In the genomic region with DNA sequence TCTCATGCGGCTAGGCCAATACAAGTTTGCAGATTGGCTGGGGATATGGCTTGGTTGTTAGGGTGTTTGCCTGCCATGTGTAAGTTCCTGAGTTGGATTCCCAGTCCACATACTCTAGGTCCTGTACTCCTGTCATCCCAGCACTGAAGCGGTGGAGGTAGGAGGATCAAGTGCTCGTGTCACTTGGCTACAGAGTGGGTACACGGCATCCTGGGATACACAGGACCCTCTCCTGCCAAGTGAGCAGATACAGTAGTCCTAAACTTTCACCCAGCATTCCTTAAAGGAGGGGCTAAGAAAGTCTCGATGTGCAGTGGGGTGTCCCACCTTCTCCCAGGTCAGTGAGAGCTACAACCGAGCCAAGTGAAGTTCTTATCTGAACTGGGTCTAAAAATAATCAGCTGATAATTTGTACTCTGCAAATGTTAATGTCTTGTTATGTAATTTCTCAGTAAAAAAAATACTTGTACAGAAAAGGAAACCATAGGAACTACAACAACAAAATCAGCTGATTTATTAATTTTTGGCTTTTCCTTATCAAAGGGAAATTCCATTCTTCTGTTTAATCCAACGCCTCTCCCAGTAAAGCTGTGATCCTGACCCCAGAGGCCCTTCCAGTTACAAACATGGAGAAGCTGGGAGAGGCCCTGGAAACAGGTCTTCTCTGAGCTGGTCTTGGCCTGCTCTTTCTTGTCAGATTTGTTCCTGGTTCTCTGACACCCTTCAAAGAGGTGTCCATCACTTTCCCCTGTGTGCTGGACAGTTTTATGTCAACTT, we compare ENCODE assay signal across 13 mouse cellular contexts. TPM values are rescaled to one million over a fixed set of nuclear protein-coding genes. Genes with fewer than 3 reads are reported as not detected.
A peak's percentile ranks its signal among the peaks of the same experiment; 100 is the strongest.
DNase-seq lines count a peak whose midpoint lies in the region; ATAC-seq and TF ChIP-seq lines count a peak whose summit lies in the region.
"Had no signal": no experiment of that assay in that cellular context is flagged by ENCODE, and none has a peak within 500 bp of the region (broad histone marks: within the 10 kb centered on the region; RNA-seq: fewer than 3 reads in every experiment).

No protein-coding gene starts in this region.

- H3K9me3 ChIP-seq in midbrain, embryonic 11.5 days (ENCODE audit: control insufficient read depth, low read length), result no peaks in the 10 kb centered on the region
- H3K9me3 ChIP-seq in midbrain, embryonic 16.5 days (replicated peaks; ENCODE audit: control insufficient read depth, low read length, poor library complexity, severe bottlenecking), result no peaks in the 10 kb centered on the region
- H3K9me3 ChIP-seq in lung, postnatal 0 days (ENCODE audit: low read length), result no peaks in the 10 kb centered on the region
- H3K9me3 ChIP-seq: embryonic facial prominence, embryonic 13.5 days; forebrain, embryonic 12.5 days had no signal

- 95% methylated on average over 7 of the region's 7 CpGs for WGBS in midbrain, embryonic 11.5 days
- 92% methylated on average over 7 of the region's 7 CpGs for WGBS in midbrain, embryonic 16.5 days
- WGBS in lung, postnatal 0 days, result 61% methylated on average over 7 of the region's 7 CpGs

- no peak overlapping the region for H3K4me2 ChIP-seq in midbrain, embryonic 11.5 days
- H3K4me2 ChIP-seq in midbrain, embryonic 16.5 days (ENCODE audit: low read length), result no peak overlapping the region
- H3K4me2 ChIP-seq in lung, postnatal 0 days (replicated peaks; ENCODE audit: low read depth, low read length), result no peak overlapping the region
- H3K4me2 ChIP-seq: embryonic facial prominence, embryonic 13.5 days; forebrain, embryonic 12.5 days had no signal

- no peak overlapping the region for H3K4me3 ChIP-seq in midbrain, embryonic 11.5 days (ENCODE audit: low read depth, low read length)
- no peak overlapping the region for H3K4me3 ChIP-seq in midbrain, embryonic 16.5 days (ENCODE audit: low read depth, low read length)
- no peak overlapping the region for H3K4me3 ChIP-seq in lung, postnatal 0 days (ENCODE audit: low read depth, low read length)
- H3K4me3 ChIP-seq: embryonic facial prominence, embryonic 13.5 days; forebrain, embryonic 12.5 days had no signal

- TF ChIP-seq EP300 in lung, postnatal 0 days (IDR thresholded peaks at IDR 0.05), result peak; percentile 28; the same call in 1 of the 2 replicates

- no peak overlapping the region for H3K27ac ChIP-seq in midbrain, embryonic 11.5 days (ENCODE audit: low read depth, low read length)
- H3K27ac ChIP-seq in midbrain, embryonic 16.5 days (ENCODE audit: low read length), result no peak overlapping the region
- no peak overlapping the region for H3K27ac ChIP-seq in lung, postnatal 0 days (ENCODE audit: low read length)
- H3K27ac ChIP-seq: embryonic facial prominence, embryonic 13.5 days; forebrain, embryonic 12.5 days had no signal

- peak; percentile 23 for DNase-seq in gastrocnemius, postnatal 25 days
- no peak for DNase-seq in gastrocnemius, postnatal 14 days
- DNase-seq in midbrain, embryonic 11.5 days (ENCODE audit: low spot score, missing footprints), result peak; percentile 59
- DNase-seq in heart, postnatal 36 days, result peak; percentile 34 to 56
- DNase-seq in lung, postnatal 0 days (ENCODE audit: low spot score), result peak; percentile 74
- no peak for DNase-seq in cerebellum, postnatal 25 days
- DNase-seq in cerebellum, adult 9-11 months, result no peak
- DNase-seq: cerebellum, postnatal 14 days; layer of hippocampus, postnatal 36 days; thymus, postnatal 25 days had no signal

- no peaks in the 10 kb centered on the region for H3K36me3 ChIP-seq in midbrain, embryonic 11.5 days (ENCODE audit: control insufficient read depth, insufficient read depth, low read length)
- no peaks in the 10 kb centered on the region for H3K36me3 ChIP-seq in midbrain, embryonic 16.5 days (ENCODE audit: control insufficient read depth, insufficient read depth, low read length)
- H3K36me3 ChIP-seq in lung, postnatal 0 days (ENCODE audit: insufficient read depth, low read length), result no peaks in the 10 kb centered on the region
- H3K36me3 ChIP-seq: forebrain, embryonic 12.5 days had no signal

- H3K4me1 ChIP-seq in midbrain, embryonic 11.5 days (ENCODE audit: control insufficient read depth, insufficient read depth, low read length), result no peaks in the 10 kb centered on the region
- H3K4me1 ChIP-seq in midbrain, embryonic 16.5 days (ENCODE audit: control insufficient read depth, insufficient read depth, low read length), result no peaks in the 10 kb centered on the region
- H3K4me1 ChIP-seq in lung, postnatal 0 days (ENCODE audit: insufficient read depth, low read depth, low read length), result peaks cover 2% of the 10 kb centered on the region; the same call in 1 of the 2 replicates
- H3K4me1 ChIP-seq: embryonic facial prominence, embryonic 13.5 days; forebrain, embryonic 12.5 days had no signal

- H3K9ac ChIP-seq in midbrain, embryonic 11.5 days (ENCODE audit: low read length), result no peak overlapping the region
- H3K9ac ChIP-seq in midbrain, embryonic 16.5 days (ENCODE audit: low read depth, low read length), result no peak overlapping the region
- H3K9ac ChIP-seq in lung, postnatal 0 days (replicated peaks; ENCODE audit: low read depth), result no peak overlapping the region
- H3K9ac ChIP-seq: embryonic facial prominence, embryonic 13.5 days; forebrain, embryonic 12.5 days had no signal

- H3K27me3 ChIP-seq in midbrain, embryonic 11.5 days (ENCODE audit: control insufficient read depth, insufficient read depth, low read length), result no peaks in the 10 kb centered on the region
- H3K27me3 ChIP-seq in midbrain, embryonic 16.5 days (ENCODE audit: control insufficient read depth, insufficient read depth, low read depth, low read length), result no peaks in the 10 kb centered on the region
- H3K27me3 ChIP-seq in lung, postnatal 0 days (replicated peaks; ENCODE audit: insufficient read depth, low read length), result no peaks in the 10 kb centered on the region
- H3K27me3 ChIP-seq: embryonic facial prominence, embryonic 13.5 days; forebrain, embryonic 12.5 days had no signal

- TF ChIP-seq CTCF in lung, postnatal 0 days (IDR thresholded peaks at IDR 0.05), result no peak

- no peak for ATAC-seq in midbrain, embryonic 11.5 days (ENCODE audit: low FRiP score)
- ATAC-seq in midbrain, embryonic 16.5 days, result no peak
- ATAC-seq in lung, postnatal 0 days, result peak; percentile 39; the same call in 1 of the 2 replicates

- intact Hi-C loops in gastrocnemius, postnatal 14 days (cut with DNase I; ENCODE audit: low total_unique reads), result no loop called here
- intact Hi-C loops in heart, postnatal 36 days (cut with DNase I), result no loop called here

RNA-seq across cellular contexts. Expression of gene Zfp36l2, which starts 49.2 kb away (rescaled TPM):
- total RNA-seq in gastrocnemius, postnatal 25 days (2021), result 10 to 100 TPM; 10.1 to 14.9 TPM
- 10 to 100 TPM; 17.0 to 21.3 TPM for total RNA-seq in gastrocnemius, postnatal 14 days (2021)
- polyA plus RNA-seq in midbrain, embryonic 11.5 days (2014; fragmentation: Nextera tagmentation; extraction: Ambion mirVana), result 14.4 and 14.6 TPM in 2 replicates
- polyA plus RNA-seq in midbrain, embryonic 16.5 days (2015; fragmentation: Nextera tagmentation; extraction: Ambion mirVana), result 3.1 and 3.6 TPM in 2 replicates
- 10 to 100 TPM; 26.4 to 31.6 TPM for total RNA-seq in heart, postnatal 36 days (2021)
- polyA plus RNA-seq in lung, postnatal 0 days (2015; fragmentation: Nextera tagmentation; extraction: Ambion mirVana), result 15.6 and 17.5 TPM in 2 replicates

Comparison
In these comparisons a context has a peak if more than half of its experiments do, and no peak if none do; other contexts are left out.
1. DNase-seq: peak in gastrocnemius, postnatal 25 days (single experiment), midbrain, embryonic 11.5 days (single experiment), heart, postnatal 36 days (2 of 2) and lung, postnatal 0 days (single experiment); none in gastrocnemius, postnatal 14 days (single experiment), cerebellum, postnatal 25 days (0 of 2) and cerebellum, adult 9-11 months (single experiment).